Mouse (Mus musculus) MEL-GATA-1-ER (cell line): ENCODE measurements around the gene Cebpzos.

ENCODE experiments used
- DNase-seq: peaks from one replicate; pipeline ENCODE4 v3.0.0-alpha.2; 2012; ENCODE audit warnings: low read depth; ENCODE audit errors: extremely low read depth

The Cebpzos gene

GRCm38 (mm10) chr17:78916369-78916813 is at the start of gene Cebpzos:
Gene Cebpzos (plus strand): TSS chr17:78916500.
- peak; percentile 80 for DNase-seq

GRCm38 (mm10) chr17:78873886-78874285 is 42.4 kb upstream of the Cebpzos start:
- no peak for DNase-seq

- DNase-seq = peak; percentile 47
Measured at GRCm38 (mm10) chr17:78881878-78882304, 34.4 kb upstream of the Cebpzos start.

- DNase-seq = peak; percentile 57
Measured at GRCm38 (mm10) chr17:78882401-78883112, 33.7 kb upstream of the Cebpzos start, which contains the start of gene Eif2ak2. Gene Eif2ak2 (minus strand): TSS chr17:78882573.

- no peak for DNase-seq
Measured at GRCm38 (mm10) chr17:78883291-78883690, 33.0 kb upstream of the Cebpzos start.

- DNase-seq = no peak
Measured at GRCm38 (mm10) chr17:78885286-78886065, 30.8 kb upstream of the Cebpzos start.

GRCm38 (mm10) chr17:78888554-78888953 is 27.7 kb upstream of the Cebpzos start:
- no peak for DNase-seq

- DNase-seq = no peak
Measured at GRCm38 (mm10) chr17:78889184-78889583, 27.1 kb upstream of the Cebpzos start.

GRCm38 (mm10) chr17:78891020-78891419 is 25.3 kb upstream of the Cebpzos start:
- no peak for DNase-seq

- no peak for DNase-seq
Measured at GRCm38 (mm10) chr17:78894991-78895390, 21.3 kb upstream of the Cebpzos start.

- DNase-seq = peak; percentile 54
Measured at GRCm38 (mm10) chr17:78895394-78895793, 20.9 kb upstream of the Cebpzos start.

GRCm38 (mm10) chr17:78903158-78903557 is 13.1 kb upstream of the Cebpzos start:
- no peak for DNase-seq

- no peak for DNase-seq
Measured at GRCm38 (mm10) chr17:78906892-78907291, 9.4 kb upstream of the Cebpzos start, which contains the start of gene Sult6b1. Gene Sult6b1 (minus strand): TSS chr17:78906992.

GRCm38 (mm10) chr17:78909374-78909773 is 6.9 kb upstream of the Cebpzos start:
- DNase-seq = no peak

GRCm38 (mm10) chr17:78912861-78913281 is 3.4 kb upstream of the Cebpzos start:
- DNase-seq = peak; percentile 73

- DNase-seq = no peak
Measured at GRCm38 (mm10) chr17:78913921-78914320, 2.4 kb upstream of the Cebpzos start.

GRCm38 (mm10) chr17:78915772-78916171 is 528 bp upstream of the Cebpzos start:
- no peak for DNase-seq

- DNase-seq = no peak
Measured at GRCm38 (mm10) chr17:78916899-78917298, 599 bp downstream of the Cebpzos start.

GRCm38 (mm10) chr17:78917696-78918095 is 1.4 kb downstream of the Cebpzos start:
- no peak for DNase-seq

GRCm38 (mm10) chr17:78935857-78936256 is 19.6 kb downstream of the Cebpzos start:
- DNase-seq = peak; percentile 70

- DNase-seq = peak; percentile 94
Measured at GRCm38 (mm10) chr17:78936466-78937228, 20.3 kb downstream of the Cebpzos start, which contains the start of the genes Cebpz and Ndufaf7. Gene Cebpz (minus strand): TSS chr17:78937066. Gene Ndufaf7 (plus strand): TSS chr17:78937136.
